Mouse (Mus musculus) left cerebral cortex, adult 8-10 months (tissue): ENCODE data around the gene B4galt4. TPM values are rescaled to one million over a fixed set of nuclear protein-coding genes. Genes with fewer than 3 reads are reported as not detected.

Source experiments
- DNase-seq, 2 experiments: peaks; one replicate each; pipeline ENCODE4 v3.0.0; 2022; ENCODE audit warnings: low spot score in 2 of 2
- total RNA-seq, 4 experiments: library from RNA; stranded (reverse); gene quantifications; 2 replicates each; pipeline ENCODE4 v1.2.4; 2022

Gene B4galt4
- total RNA-seq, 4 experiments from 2014 or later, result 19.8 to 25.0 (median 22.4) TPM

DNA sequence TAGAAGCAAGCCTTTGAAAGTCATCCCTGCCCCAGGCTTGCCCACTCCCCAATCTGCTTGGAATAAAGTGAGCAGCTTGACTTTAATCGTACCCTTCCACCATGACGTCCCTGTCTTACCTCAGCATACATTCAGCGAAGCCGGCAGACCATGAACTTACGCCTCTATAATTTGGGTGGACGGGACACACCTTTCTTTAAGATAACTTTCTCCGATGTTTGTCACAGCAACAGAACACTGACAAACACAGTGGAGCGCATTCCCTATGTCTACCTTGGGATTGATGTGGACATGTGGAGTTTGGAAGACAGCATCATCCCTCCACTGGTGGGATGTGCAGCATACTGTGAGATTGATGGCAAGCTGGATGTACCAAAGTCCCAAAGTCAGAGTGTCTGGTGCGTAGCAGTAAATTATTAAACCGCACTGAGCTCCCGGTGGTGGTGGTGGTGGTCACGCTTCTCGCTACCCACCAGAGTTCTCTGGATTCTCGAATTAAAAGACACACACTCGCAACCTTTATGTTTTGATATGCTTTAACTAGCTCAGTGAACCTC is 13.4 kb upstream of the B4galt4 start:
- DNase-seq, result no peak

DNA sequence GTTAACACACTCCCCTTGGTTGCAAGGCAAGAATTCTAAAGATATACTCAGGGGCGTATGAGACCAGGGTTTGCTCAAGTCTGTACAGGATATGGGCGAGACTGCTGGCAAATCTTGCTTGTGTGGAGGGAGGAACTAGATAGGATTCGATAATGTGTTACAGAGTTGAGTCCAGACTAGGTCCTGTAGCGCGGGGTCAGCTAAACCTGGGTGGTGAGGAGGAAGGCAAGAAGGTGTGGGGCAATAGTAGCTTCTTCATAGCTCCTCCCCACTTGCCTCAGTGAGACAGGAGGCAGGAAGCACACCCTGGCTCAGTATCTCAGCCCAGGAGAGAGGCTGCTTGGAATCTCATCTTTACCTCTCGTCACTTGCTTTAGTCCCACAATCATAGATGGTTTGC is 12.9 kb upstream of the B4galt4 start:
- DNase-seq, result no peak

DNA sequence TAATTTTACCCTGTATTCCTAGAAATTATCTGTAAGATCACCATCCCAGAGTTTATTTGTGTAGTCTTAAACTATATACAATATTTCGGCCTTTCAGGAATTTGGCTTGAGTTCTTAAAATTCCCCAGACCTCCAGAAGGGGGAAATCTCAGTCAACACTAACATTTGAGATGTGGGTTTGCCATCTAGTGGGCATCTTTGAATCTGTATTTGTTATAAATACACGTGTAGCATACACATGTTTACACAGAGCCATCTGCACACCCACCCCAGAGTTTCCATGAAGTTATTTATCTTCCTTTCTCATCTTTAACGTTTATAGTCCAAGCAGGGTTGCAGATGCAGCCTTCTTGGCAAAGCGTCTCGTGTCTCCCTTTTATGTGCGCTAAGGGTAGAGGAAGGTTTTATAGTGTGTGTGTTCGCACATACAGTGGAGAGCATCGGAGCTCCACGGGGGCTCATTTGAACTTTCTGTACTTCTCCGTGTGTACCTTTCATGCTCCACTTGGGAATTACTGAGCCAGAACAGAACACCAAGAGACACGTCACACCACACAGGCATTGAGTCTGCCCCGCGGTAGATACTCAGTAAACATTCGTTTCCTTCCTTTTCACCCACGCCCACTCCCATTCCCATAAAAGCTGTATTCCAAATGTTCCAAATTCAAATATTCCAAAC is 12.3 kb upstream of the B4galt4 start:
- no peak for DNase-seq

DNA sequence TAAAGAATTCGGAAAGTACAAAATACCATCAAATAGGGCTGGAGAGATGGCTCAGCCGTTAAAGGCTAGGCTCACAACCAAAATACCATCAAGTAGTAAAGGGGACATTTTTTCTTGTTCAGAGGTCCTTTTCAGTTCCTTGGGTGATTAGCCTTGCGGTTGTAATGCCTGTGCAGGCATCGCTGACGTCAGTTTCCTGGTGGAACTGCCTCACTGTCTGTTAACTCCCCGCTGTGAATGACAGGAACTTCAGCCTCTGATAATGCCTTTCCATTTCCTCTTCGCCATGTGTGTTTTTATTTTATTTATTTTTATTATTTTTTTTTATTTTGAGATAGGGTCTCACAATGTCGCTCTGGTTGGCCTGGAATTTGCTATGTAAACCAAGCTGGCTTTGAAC is 11.1 kb upstream of the B4galt4 start:
- no peak for DNase-seq

DNA sequence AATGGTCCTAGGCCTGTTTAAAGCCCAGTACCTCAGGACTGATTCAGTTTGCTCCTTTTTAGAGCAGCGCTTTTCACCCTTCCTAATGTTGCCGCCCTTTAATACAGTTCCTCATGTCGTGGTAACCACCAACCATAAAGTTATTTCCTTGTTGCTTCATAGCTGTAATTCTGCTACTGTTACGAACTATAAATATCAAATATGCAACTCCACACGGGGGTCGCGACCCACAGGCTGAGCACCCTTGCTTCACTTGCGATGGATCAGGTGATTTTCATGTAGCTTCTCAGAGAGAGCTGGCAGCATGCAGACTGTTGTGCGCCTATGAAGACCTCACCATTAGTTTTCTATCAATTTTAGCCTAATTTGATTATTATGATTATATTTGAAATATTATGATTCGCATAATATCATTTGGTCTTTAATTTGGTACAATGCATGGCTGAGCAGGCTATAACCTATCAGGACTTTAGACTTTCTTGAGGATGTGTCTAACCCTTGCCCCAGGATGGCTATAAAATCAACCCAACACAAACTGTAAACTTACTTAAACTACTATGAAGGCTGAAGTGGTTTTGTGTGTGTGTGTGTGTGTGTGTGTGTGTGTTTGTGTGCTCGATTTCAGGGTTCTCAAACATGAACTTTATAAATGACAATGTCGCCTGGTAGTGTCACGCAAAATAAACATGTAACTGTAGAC is 710 bp upstream of the B4galt4 start:
- no peak for DNase-seq

DNA sequence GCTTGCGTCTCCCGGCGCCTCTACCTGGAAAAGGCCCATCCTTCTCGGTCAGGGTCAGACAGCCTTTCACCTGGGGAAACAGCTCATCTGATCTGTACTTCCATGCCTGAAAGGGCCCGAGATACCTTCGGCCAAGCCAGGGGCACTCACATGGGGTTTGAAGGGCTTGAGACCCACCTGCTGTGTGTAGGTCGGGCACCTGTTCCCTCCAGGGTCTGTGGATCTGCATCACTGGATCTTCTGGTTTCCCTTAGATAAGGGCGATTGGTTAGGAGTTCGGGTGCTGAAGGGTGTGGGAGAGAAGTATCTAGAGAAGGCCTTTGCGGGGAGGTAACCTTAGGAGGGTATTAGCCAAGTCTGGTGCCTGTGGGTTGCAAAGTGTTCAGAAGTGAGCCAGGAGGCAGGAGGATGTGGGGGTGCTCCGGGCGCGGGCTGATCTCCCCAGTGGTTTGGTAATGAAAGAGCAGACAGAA is 631 bp downstream of the B4galt4 start:
- peak in 1 of 2 experiments; percentile 40 for DNase-seq

DNA sequence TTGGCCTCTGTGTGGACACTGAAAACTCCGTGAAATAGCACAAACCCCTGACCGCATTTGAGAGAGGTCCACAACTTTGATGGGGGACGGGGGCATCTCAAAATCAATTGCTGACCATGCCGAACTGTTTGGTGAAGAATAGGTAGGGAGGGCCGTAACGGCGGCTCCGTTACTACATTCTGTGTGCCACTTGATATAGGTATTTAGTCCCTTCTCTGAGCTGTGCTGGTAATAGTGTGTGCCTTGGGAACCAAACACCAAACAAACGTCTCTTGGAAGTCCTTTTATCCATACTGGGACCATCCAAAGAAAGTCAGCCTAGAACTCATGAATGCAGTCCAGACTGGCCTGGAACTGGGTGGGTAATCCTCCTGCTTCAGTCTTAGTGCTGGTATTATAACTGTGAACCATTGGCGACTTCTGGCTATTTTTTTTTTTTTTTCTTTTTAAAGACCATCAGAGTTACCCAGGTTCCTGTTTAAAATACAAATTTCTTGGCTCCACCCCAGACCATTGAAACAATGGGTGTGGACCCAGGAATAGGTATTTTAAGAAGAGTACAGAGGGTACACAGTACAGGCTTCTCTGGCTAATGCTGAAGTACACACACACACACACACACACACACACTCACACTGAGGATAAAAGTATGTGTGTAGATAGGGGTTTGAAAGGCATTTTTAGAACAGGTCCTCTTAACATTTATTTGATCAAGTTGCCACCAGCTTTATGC is 2.0 kb downstream of the B4galt4 start:
- no peak for DNase-seq

DNA sequence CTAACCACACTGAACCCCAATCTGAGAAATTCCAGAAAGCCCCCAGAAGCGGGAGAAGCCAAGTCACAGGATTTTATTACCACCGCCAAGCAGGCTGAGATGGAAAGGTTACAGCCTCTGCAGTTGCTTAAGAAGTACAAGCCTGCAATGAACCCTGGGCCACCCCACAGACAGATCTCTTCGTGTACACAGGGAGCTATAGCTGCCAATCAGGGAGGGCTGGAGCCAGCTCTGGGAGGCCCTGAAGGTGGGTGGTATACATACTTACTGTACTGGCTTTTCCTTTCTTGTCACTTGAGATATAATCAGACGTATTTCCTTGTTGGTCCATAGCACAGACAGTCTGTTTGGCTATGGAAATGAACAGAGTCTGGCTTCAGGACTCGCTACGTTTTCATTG is 8.7 kb downstream of the B4galt4 start:
- no peak for DNase-seq

DNA sequence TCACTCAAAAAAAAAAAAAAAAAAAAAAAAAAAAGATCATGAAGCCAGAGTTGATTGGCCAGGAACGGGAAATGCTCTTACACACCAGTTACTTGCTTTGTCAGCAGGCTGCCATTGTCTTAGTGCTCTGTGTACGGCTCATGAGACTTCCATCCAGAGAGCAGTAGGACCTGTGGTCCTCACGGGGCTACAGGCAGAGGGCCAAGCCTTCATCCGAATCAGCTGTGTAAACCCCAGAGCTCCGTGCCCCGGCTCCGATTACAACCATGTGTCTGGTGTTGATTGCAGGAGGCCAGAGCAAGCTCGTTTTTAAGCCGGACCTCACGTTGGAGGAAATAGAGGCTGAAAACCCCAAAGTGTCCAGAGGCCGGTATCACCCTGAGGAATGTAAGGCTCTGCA is 11.6 kb downstream of the B4galt4 start:
- DNase-seq, result no peak

DNA sequence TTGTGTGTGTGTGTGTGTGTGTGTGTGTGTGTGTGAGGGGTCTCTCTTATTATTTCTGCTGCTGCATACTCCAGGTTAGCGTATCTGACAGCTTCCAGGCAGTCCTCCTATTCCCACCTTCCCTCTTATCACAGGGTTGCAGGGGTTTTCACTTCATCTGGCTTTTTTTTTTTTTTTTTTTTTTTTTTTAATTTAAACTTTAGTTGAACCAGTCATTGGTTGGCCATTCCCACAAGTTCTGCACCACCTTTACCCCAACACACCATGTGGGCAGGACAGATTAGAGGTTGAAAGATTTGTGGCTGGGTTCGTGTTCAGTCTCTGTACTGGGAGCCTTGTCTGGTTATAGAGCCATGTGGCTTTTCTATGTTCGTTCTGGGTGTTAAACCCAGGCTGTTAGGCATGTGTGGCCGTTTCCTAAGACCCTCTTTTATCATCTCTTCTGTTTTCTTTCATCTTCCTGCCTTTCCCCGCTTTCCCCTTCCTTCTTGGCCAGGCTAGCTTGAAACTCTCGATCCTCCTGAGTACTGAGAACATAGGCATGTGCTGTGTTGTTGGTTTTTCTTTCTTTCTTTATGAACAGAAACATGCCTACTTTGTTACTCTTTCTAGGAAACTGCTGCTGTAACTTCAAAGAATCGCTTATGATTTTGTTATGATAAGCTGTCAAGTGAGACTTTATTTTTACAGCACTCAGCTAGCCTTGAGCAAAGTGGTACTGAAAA is 13.6 kb downstream of the B4galt4 start:
- no peak for DNase-seq

DNA sequence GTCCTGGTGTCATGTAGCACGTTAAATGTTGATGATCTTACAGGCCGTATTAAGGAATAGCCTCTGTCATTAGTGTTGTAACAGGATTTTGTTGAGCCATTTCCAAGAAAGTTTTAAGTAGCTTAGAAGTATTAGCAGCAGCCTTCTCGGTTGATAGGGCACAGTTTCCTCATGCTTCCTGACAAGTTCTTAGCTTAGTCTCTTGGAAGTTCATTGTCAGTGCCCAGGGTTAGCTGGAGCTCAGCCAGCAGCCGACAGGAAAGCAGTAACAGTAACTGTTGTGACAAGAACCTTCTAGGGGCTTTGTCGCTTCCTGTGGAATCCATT is 14.1 kb downstream of the B4galt4 start:
- DNase-seq, result no peak

DNA sequence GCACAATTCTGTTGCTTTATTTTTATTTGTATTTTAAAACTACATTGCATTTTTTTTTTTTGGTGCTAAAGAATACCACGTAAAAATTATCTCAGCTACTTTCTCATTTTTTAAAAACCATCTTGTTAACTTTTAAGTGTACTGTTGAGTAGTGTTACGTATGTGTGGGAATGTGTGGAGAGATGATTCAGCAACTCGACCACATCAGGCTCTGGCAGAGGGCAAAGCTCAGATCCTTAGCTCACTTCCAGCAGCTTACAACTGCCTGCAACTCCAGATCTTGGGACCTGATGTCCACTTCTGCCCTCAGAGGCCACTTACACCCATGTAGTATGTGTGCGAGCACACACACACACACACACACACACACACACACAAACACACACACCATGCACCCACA is 14.5 kb downstream of the B4galt4 start:
- DNase-seq, result no peak

DNA sequence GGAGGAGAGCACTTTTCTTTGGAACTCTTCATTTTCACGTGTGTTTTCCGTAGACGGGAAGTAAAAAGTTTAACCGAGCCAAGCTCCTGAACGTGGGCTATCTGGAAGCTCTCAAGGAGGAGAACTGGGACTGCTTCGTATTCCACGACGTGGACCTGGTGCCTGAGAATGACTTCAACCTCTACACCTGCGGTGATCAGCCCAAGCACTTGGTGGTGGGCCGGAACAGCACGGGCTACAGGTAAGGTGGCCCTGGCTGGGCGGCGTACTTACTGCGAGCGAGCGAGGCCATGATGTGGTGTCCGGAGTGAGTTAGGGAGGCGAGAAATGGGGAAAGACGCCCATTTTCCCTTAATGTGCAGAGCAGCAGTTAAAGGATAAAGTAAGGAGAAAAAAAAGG is 15.6 kb downstream of the B4galt4 start:
- DNase-seq, result no peak

DNA sequence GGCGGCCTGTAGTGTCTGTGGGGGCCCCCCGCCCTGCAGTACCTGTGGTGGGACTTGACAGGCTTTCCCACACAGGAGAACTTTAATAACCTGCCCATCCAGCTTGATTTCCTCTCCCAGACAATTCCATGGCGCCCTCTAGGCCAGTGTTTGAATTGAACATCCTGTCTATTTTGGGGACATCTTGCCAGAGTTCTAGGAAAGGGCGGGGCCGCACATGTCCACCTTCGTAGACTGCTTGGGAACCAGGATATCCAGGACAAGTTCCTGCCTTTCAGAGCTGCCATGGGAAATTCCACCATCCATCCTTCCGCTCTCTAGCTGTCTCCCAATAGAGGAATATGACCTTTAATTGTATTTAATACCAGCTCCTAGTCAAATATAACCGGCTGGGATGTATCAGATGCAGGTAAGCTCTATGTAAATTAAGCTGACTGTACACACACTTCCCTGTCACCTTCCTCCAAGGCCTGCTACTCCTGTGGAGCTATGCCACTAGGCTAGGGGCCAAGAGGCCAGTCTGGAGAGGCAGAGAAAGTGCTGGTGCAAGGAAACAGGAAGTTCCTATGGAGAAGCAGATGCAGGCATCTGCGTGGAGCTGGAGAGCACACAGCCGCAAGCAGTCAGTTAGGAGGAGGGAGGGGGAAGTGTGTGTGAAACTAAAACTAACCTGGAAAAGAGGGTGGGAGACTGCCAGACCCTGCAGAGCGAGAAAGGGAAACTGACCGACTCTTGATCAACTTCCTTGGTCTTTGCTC is 16.2 kb downstream of the B4galt4 start:
- DNase-seq, result no peak

DNA sequence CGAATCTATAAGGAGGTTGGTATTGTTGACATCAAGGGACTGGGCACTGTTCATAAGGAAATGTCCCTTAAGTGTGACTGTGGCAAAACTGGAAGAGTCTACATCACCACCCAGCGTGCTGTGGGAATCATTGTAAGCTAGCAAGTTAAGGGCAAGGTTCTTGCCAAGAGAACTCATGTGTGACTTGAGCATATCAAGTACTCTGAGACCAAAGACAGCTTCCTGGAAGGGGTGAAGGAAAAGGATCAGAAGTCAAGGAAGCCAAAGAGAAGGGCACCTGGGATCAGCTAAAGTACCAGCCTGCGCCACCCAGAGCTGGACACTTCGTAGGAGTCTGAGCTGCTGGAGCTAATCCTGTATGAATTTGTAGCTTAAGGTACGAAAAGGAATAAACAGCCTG is 18.2 kb downstream of the B4galt4 start:
- no peak for DNase-seq

DNA sequence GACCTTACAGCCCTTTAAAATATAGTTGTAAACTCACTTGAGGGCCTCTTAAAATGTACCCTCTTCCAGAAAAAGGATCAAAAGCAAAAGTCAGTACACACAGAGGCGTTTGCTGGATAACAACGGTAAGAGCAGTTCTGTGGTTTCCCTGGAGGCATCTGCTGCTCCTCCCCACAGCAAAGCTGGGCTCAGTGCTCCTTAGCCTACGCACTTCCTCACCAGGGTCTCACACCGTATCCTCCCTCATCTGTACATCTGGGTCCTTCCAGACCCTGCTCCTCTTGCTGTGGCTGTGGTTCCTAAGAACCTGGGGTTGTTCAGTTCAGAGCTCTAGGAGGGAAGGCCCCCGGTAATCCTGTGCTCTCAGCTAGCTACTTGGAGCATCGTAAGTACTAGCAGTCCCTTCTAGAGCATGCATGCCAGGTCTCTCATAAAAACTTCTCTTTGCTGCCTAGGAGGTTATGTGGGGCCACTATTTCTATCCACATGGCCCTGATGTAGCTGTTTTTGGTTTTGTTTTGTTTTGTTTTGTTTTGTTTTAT is 18.8 kb downstream of the B4galt4 start:
- no peak for DNase-seq

DNA sequence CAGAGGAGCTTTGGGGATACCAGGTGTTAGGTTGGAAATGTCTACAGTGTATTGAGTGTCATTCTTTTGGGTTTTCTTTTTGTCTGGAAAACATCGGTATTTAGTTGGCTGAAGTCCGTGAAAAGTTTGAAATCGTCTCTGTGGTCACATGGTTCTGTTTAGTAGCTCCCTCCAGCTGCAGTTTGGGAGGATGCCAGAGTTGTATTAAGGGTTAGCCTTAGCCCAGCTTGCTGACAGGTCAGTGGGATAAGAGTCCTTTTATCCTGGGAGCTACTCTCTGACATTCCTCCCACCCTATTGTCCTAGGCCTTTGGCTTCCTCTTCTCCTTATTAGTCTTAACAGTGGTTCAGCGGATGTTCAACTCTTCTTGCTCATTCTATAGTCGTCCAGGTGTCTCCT is 19.9 kb downstream of the B4galt4 start:
- DNase-seq, result no peak

DNA sequence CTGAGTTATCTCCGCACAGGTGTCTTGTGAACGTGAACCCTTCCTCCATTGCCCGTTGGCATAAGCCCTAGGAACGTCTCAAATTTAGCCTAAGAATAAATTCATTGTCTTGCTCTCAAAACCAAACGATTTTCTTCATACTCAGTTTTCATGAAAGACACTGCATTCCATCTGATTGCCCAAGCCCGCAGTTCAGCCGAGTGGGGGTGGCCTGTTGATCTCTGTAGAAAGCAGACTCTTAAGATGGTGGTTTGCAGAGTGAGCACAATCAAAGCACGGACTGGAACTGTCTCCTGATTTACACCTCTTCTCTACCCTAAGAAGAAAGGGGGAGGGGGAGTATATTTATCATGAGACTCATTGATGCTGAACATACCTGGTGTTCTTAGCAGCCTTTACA is 20.3 kb downstream of the B4galt4 start:
- no peak for DNase-seq

DNA sequence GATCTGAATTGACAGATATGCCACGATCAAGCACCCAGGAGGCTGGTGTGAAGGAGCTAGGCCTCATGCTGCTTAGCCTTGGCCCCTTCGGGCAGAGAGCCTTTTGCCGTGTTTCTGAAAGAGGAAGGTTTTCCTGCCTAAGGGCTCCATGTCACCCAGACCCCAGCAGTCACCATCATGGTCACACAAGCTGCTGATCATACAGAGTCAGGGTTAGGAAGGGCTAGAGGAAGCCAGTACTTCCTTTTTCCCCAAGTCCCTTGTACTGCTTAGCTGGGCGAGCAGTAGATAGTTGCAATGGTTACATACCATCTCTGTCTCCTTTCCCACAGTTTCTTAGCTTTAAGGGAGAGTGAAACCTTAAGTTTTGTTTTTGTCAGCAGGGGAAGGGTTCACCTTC is 21.4 kb downstream of the B4galt4 start:
- no peak for DNase-seq

DNA sequence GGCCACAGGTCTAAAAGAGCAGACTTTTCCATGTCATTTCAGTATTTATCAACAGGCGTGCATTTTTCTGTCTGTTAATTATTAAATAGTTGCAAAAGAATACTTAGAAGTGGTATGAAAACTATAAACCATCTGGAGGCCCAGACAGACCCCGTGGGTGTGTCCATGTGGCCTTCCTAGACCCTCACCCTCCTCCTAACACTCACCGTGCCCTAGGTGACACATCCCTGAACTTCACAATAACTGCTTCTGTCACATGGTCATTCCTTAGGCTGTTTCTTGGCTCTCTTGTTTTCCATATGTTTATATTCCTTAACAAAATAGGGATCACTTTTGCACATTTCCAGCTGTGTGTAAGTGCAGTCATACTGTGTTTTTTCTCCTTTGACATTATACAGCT is 24.6 kb downstream of the B4galt4 start:
- DNase-seq, result no peak

DNA sequence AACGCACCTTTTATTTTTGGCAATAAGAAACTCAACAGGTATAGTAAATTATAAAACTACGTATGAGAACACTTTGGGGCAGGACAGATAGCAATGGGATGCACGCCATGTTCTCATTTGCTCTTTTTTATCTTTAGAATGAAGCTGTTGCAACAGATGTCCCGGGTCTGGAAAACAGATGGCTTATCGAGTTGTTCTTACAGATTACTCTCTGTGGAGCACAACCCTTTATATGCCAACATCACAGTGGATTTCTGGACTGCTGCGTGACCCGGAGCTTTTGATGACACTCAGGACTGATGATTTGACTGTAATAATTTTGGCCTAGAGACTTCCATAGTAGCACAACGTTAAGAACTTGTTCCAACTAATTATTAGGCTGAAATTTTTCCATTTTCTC is 25.7 kb downstream of the B4galt4 start:
- peak in 1 of 2 experiments; percentile 28 for DNase-seq
